Mouse (Mus musculus) liver, postnatal 0 days (tissue): ENCODE results near the gene Fam169a.

ENCODE experiments used
- CTCF ChIP-seq: sonication (generic); IDR thresholded peaks from 2 replicates; pipeline ENCODE4 v1.5.1; 2016; ENCODE audit warnings: antibody characterized with exemption, low read depth
- EP300 ChIP-seq: IDR thresholded peaks from 2 replicates; pipeline ENCODE4 v1.6.1; 2016; ENCODE audit warnings: antibody characterized with exemption, low read depth, mild to moderate bottlenecking

DNA sequence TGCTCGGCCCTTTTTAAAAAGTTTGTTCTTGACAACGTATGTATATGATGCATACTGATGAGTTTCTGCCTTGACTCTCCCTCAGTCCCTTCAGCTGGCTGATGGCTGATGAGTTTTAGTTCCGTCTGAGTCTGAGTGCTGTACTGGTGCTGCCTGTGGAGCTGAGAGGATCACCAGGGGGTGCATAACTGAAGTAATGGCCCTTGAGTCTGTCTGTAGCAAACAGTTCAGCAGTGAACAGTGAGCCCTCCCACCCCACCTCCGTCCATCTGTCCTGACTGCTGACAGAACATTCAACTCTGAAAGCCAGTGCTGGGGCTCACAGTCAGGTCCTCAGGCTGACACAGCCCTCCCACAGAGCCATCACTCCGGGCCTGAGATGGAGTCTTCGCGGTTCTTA is 111.9 kb downstream of the Fam169a start:
- TF ChIP-seq CTCF (no peak), EP300 (no peak)
